Mouse (Mus musculus): Measurements from ENCODE around the gene Dennd6b. TPM values are rescaled to one million over a fixed set of nuclear protein-coding genes. Genes with fewer than 3 reads are reported as not detected.

The Dennd6b gene
- polyA plus RNA-seq, 1 experiment: 146 TPM

DNA sequence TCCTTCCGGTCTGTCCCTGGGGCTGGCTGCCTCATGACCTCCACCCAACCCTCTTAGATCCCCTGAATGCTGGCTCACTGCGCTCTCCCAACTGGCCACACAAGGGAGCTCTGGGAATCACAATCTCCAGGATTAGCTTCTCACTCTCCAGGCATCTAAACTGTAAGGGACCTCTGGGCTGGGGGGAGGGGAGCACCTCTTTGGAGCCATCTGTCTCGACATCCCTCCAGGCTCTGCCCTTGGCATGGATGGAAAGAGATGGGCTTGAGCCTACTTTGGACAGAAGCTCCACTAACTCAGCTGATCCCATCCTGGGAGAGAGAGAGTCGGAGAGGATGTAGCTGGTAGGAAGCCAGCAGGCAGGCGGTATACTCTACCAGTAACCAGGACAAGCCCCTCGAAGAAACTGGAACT, 14.0 kb downstream of the Dennd6b start:
- no peak for DNase-seq (ENCODE audit: extremely low spot score in 1 of 2, low spot score in 1 of 2)

DNA sequence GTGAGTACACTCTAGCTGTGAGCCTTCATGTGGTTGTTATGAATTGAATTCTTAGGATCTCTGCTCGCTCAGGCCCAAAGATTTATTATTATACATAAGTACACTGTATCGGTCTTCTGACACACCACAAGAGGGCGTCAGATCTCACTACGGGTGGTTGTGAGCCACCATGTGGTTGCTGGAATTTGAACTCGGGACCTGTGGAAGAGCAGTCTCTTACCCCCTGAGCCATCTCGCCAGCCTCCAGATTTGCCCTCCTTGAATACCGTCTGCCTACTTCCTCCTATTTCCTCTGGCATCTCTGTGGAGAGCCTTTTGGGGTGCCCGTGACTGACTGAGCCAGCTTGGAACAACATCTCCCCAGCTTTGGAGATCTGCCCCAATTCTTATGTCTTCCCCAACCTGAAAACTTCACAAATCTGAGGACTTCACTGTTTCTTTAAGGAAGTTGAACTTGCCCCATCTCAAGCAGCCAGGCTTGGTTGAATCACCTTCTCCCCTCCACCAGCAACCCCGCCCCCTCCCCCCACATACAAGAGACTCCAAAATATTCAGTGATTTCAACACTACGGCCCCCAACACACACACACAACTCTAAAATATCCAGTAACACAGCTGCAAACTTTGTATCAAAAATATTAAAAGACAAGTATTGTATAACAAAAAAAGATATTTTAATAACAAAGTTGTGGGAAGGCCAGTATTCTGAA, 14.6 kb downstream of the Dennd6b start:
- no peak for DNase-seq (ENCODE audit: extremely low spot score in 1 of 2, low spot score in 1 of 2)

DNA sequence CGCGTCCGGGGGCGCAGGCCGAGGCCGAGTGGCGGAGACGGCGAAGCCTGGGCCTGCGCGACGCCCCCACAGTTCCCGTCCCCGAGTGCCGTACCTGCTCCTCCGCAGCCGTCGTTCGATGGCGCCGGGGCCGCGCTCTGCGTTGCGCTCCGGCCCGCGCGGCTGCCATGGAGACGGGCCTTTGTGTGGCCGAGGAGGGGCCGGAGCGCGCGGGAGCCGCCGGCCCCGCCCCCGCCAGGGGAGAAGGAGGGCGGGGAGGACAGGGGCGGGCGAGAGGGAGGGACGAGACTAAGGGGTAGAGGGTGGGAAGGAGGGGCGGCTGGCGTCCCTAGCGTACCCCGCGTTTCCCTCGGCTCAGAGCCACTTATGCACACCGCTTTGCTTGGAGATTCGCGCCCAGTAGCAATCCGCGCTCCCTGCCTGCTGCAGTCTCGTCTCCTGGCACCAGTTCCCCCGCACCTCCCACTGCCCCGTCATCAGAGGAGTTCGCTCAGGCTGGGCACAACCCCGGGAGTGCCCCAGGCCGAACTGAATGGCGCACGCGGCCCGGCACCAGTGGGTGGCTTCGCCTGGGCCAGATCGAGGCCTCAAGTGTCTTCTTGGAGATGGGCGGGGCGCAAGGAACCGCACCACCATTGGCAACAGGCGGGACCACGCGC, 15.6 kb downstream of the Dennd6b start, which contains the start of gene Plxnb2:
Gene Plxnb2 (minus strand): TSS at position 218 of the 659 bp plus-strand sequence.
- DNase-seq (ENCODE audit: extremely low spot score in 1 of 2, low spot score in 1 of 2): peak; percentile 47 to 72

DNA sequence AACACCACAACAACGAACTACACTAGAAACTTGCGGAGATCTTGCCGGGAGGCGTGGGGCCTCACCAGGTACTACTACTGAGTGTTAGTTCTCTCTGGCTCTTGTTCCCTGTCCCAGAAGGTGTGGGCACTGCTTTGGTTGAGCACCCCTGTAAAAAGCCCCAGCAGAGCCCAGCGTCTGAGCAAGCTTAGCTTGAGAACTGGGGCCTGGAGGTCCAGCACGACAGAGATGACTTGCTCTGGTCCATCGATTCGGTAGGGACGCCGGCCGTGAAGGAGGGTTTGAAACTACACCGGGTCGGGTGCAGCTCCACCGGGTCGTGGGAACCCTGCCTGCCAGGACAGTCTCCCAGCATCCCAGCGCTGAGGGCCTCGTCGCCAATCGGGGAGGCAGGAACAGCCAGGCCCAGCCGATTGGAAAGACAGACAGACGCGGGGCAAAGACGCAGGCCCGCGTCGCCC, 16.2 kb downstream of the Dennd6b start:
- no peak for DNase-seq (ENCODE audit: extremely low spot score in 1 of 2, low spot score in 1 of 2)

DNA sequence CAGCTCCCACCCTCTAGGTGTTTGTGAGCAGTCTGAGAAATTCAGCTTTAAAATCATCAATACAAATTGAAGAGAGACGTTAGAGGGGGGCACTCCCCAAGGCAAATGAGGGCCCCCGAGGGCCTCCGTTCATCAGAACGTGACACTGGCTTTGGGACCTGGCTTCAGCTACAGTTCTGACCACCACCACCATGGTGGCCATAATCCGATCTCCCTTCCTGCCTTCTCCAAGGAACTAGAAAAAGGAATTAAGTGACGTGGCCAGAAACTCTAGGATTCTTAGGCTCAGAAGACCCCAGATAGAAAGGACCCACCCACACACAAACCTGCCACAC, 16.7 kb downstream of the Dennd6b start:
- DNase-seq (ENCODE audit: extremely low spot score in 1 of 2, low spot score in 1 of 2): no peak

DNA sequence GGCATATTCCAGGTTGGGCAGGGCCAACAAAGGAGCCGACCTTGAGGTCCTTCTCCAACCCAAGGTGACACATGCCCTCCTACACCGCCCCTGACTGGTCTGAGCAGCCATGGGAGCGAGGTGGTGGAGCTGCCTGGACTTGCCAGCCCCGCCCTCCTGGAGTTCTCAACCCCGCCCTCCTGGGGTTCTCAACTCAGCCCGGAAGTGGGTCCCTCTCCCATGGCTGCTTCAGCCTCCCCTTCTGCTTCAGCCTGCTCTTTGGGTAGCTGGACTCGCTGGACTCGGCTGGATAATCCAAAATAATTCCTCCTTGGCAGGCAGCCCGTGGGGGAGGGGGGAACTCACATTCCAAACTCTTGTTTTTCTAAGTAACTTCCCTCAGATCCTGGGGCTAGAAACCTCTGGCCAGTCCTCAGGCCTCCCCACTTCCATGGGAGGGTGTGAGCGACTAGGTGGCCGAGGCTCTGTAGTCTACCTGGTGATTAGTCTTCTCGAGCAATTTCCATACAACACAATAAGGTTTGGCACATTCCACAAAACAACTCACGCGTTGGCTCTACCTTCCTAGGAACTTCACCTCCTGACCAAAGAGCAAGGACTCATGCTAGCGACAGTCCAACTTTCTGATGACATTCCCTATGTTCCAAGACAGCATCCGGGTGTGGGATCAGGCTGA, 17.2 kb downstream of the Dennd6b start:
- DNase-seq (ENCODE audit: extremely low spot score in 1 of 2, low spot score in 1 of 2): no peak

DNA sequence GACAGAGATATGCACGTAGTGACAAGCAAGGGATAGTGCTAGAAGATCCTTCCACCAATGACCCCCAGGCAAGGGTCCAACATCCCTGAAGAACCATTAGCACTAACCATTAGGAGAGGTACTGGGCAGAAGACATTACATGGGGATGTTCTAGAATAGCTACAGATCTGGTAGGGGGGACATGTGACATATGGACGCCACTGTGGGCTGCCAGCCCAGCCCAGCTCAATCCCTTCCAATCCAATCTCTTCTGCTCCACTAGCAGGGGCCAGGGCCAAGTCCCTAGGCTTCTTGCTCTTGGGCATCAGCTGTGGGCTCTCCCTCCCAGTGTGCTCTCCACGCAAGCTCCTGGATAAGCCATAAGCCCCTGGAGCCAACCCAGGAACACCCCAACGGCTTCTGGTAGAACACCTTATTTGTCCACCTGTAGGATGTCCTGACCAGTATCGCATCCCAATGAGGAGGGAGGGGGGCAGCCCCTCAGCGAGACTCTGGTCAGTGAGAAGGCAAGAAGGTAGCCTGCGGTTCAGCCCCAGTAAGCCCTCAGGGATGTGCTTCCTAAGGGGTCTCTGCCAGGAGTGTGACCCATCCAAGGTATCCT, 17.9 kb downstream of the Dennd6b start:
- DNase-seq (ENCODE audit: extremely low spot score in 1 of 2, low spot score in 1 of 2): no peak

DNA sequence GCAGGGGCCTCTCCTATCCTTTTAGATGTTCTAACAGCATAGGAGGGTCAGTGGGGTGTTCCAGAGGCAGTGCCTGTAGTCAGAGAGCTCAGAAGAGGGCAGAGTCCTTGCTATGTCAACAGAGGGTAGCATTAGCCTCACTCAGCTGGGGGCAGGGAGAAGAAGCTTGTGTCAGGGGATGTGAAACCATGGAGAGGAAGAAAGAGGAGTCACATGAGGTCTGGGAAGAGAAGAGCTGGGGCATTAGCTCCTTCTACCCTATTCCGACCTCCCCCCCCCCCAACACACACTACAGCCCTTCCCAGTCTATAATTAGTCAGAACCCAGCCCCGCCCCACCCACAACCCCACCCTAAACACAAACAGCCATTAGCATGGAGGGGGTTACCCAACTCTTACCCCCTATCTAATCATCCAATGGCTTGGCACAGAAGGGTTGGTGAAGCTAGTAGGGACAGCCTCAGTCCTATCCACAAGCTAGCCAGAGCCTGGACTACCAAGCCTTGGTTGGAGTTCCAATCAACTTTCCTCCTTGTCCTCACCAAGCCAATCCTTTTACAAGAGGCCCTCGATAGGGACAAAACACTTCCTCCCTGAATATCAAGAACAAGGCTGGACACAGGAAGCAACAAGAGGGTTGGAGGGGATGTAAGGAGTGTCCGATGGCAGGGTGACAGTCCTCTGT, 18.6 kb downstream of the Dennd6b start:
- no peak for DNase-seq (ENCODE audit: extremely low spot score in 1 of 2, low spot score in 1 of 2)

DNA sequence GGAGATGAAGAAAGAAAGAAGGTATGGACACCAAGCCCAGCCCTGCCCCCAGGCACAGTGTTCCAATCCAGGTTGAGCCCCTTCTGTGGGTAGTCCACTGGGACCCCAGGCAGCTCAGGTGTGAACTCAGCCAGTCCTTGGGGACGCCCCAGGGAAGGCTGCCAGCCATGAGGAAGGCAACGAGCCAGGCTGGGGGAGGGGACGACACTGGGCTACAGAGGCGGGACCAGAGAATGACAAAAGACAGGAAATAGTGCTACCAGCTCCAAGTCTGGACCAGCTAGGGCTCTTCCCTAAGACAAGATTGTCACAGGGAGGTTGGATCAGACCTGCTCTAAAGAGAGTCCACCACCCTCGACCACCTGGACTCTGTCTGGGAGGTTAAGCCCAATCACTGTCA, 19.2 kb downstream of the Dennd6b start:
- peak in 1 of 2 experiments; percentile 66 for DNase-seq (ENCODE audit: extremely low spot score in 1 of 2, low spot score in 1 of 2)

DNA sequence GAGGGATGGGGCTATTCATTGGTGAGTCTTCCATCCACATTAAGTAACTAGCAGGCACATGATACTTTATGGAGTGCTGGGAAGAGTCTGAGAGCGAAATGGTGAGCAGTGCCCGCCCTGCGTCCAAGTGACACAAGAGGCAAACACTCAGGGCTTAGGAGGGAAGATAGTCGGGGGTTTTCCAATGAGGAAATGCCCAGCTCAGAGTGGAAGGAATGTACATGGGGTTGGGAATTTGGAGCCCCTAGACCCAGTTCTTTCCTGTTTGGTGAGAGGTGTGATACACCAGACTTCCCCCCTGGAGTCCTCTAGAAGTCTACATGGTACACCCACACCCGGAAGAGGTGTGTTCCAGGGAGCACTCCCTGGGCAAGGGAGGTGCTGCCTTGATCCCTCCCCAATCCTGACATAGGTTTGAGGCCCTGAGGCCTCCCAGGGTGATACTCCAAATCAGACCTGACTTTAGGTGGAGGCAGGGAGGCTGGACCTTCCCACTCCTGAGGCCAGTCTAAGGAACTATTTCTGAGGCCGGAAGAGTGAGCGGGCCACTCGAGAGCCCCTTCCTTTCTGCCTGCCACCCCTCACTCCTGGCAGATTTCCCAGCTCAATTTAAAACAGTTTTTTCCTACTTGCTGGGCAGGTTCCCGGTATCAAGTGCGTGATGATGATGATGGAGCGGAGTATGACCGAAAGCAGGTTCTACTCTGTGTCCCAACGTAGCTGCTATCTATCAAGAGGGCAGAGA, 20.7 kb downstream of the Dennd6b start:
- DNase-seq (ENCODE audit: extremely low spot score in 1 of 2, low spot score in 1 of 2): no peak

DNA sequence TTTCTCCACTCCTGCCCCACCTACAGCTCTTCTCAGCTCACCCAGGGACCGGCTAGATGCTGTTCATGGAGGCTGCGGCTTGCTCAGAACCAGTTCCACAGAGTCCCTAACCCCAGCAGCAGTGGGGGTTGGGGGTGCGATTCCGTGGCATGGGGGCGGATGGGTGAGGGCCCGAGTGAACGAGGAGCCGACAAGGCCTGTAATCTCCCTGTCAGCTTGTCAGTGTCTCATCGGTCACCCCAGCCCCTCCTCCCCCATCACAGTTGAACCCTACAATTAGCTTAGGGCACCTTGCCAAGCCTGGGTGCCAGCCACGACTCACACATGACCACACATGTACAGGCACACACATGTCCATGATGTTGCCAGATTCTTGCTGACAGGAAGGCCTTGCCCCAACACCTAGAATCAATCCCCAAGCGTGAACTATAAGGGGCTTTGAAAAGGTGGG, 21.4 kb downstream of the Dennd6b start:
- DNase-seq (ENCODE audit: extremely low spot score in 1 of 2, low spot score in 1 of 2): no peak

DNA sequence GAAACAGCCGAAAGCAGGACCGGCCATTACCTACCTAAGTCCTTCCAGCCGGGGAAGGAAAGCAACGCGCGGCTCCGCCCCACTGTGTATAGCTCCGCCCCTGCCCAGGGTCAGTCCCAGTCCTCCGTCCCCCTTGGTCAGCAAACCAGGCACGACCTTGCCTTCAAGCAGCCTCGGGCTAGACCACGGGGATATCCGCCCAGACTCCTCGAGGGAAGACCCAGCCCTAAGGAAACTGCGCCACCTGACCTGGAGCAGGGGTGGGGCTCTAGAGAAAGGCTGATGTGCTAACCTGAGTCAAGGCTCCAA, 22.4 kb downstream of the Dennd6b start:
- DNase-seq (ENCODE audit: extremely low spot score in 1 of 2, low spot score in 1 of 2): no peak

DNA sequence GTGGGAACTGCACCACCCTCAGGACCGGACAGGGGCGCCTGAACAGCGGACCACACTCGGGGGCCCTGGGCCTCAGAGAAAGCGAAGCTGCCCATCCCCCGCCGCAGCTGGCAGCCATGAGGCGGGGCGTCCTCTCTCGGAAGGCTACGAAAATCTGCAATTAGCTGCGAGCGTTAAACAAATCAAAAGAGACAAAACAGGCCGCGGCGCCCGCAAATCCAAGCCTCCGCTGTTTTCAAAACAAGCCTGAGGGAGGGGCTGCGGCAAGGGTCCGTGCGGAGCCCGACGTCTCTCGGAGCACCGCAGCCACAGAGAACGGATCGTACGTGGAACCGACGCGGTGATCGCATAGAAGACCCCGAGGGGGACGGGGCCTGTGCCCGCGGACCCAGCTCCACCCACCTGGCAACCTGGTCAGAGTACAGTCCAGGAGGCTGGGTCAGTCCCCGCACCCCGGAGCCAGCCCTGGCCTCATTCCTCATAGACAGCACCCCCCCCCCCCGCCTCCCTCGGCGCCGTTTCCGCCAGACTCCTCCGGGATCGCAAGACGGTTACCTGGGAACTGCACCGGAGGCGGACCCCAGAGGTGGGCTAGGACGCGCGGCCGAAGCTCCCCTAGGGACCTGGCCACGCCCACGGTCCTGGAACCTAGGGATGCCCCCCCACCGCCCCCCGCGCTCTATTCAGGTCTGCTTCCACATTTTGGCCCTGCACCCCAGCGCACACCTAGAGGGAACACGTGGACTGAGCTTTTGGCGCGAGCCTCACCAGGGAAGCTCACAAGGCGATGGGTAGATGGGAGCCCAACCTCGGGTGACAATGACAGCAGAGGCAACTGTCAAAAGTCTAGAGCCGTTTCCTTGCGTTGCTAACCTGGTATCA, 23.0 kb downstream of the Dennd6b start:
- no peak for DNase-seq (ENCODE audit: extremely low spot score in 1 of 2, low spot score in 1 of 2)

DNA sequence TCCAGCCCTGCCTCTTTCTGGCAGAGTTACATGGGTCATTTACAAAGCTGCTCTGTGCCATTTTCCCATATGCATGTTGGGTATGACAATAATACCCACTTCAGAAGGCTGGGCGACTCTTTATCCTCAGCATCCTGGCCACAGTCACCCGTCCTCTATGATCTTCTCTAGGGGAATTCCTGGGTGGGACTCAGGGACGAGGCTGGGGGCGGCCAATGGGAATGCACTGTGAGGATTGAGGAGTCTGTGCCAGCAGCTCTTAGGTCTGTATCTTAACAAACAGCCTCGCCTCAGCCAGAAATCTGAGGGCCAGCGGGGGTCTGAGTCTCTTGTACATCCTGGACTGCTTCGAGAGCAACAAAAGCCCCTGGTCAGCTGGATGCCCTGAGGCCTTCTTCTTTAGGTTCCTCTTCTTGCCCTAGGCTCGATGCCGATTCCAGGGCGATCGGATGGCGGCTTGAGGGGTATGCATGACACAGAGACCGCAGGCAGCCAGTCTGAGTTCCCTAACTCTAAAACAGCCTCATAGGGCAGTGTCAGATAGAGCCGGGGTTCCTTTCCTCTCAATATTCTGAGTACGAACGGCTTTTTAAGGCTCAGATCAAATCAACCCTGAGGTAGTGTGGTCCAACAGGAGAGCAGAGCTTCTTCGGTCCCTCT, 23.9 kb downstream of the Dennd6b start:
- DNase-seq (ENCODE audit: extremely low spot score in 1 of 2, low spot score in 1 of 2): no peak

DNA sequence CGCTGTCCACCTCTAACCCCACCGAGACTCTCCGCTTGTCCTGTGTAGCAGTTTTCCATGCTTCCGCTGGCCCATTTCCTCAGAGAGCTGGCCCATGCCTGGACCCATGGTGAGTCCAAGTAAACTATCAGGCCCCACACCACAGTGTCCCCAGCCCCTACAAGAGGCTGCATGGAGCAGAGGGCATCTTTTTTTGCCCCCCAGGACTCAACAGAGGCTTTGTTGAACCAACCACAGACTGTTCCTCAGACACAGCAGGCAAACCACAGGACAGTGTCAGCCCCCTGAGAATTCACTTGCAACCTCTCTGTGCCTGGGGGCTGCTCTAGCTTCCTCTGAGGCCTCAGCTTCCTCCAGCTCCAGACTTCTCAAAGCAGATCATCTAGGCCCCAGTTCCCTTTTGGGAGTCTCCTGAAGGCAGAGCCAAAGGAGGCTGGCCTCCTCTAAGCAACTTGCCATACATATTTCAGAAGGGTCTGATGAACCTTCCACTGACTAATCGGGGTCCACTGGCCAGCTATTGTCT, 24.7 kb downstream of the Dennd6b start:
- DNase-seq (ENCODE audit: extremely low spot score in 1 of 2, low spot score in 1 of 2): no peak

DNA sequence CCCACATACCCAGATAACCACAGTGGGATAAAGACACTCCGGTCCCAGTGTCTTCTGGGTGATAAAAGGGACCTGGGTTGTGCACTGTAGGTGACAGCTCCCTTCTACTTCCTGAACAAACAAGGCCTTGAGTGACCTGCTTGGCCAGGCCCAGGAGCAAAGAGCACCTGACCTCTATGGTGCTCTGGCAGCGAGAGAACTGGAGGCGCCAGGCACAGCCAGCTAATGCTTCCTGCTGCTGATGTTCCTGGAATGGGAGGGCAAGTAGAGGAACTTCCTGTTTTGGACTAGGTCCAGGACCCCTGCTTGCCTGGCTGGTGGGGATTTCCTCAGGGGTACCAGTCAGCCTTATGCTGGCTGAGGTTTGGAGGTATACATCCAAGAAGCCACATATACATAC, 26.2 kb downstream of the Dennd6b start:
- no peak for DNase-seq (ENCODE audit: extremely low spot score in 1 of 2, low spot score in 1 of 2)

DNA sequence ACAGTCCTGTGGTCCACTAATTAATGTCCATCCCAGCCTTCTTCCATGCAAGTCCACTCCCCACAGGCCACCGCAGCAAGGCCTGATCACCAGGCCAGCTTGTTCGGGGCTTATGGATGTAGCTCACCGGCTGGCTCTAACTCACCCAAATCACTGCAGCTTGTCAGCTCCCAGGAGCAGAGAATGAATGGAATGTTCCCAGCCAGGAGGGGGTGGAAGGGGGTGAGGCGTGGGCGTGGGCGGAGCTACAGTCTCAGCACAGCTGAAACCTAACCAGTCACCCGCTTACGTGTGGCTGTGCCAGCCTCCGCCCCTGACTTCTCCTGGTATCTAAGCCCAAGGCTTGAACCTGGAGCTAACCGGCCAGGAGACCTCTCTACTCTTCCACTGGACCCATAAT, 26.9 kb downstream of the Dennd6b start:
- DNase-seq (ENCODE audit: extremely low spot score in 1 of 2, low spot score in 1 of 2): peak; percentile 81 to 90

DNA sequence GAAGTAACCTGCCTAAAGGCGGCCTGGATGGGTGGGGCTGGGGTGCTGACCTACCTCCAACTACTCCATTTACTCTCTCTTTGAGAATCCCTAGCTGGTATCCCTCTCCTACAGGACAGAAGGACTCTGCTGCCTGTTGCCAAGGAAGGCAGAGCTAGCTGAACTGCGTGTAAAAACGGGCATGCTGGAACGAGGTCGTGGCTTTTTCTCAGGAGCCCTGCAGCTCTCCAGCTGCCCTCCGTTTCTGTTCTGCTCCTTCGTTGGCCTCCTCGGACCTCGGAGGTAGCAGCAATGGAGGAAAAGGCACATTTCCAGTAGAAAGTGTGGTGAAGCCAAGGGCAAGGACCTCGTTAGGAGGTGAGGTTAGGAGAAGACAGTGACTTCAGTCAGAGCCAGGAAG, 27.4 kb downstream of the Dennd6b start:
- no peak for DNase-seq (ENCODE audit: extremely low spot score in 1 of 2, low spot score in 1 of 2)

All from frontal cortex, adult 2 months (tissue).